Mouse (Mus musculus) cerebellum, postnatal 25 days (tissue): ENCODE measurements around the gene Cap2.

Source experiments
- DNase-seq, 2 experiments: peaks; one replicate each; pipeline ENCODE4 v3.0.0; 2021; ENCODE audit warnings: mixed read lengths in 2 of 2

The Cap2 gene

DNA sequence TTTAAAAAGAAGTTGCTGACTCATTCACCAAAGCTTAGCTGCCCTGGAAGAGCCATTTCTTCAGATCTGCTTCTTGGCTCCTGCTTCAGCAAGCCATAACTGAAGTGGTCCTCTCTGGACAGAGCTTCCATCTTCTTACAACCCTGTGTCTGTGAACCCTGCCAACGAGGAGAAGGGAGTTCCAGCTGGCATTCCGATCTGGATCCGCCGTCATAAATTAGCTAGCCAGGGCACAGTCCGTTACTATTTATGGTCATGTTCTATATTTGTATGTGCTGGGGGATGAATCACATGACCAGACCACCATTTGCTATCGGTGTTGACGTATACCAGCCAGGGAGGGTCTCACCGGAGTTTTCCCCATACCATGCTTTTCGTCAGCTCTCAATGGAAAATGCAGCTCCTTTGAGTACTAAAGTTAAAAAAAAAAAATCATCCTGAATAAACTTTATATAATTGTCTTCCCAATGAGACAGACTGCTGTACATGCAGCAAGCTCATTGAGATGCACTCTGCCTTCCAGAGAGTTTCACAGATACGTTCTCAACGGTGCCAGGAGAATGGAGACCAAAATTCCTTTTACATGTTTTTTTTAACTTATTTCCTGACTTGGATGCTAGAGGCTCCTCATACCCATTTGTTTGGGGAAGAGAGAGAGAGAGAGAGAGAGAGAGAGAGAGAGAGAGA, 70.5 kb downstream of the Cap2 start:
- DNase-seq = peak; percentile 81 to 83

DNA sequence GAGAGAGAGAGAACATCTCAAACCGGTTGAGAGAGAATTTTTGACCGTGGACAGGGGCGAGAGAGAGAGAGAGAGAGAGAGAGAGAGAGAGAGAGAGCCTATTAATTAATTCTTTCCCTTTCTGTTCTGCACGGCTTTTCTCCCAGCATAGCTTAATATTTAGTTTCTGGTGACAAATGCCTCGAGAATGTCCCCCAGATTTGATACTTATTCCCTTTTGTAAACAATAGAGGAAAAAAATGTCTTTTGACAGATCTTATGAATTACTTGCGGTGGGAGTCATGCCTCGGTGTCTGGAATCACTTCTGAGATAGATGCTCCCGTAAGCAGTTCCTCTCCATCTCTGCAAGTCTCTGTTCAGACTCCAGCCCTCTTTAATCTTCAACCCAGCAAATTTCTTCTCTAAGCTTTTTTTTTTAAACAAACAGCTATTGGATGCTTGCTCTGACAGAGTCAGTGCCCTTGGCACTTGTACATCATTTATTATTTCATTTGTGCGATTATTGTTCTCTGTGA, 71.1 kb downstream of the Cap2 start:
- no peak for DNase-seq

DNA sequence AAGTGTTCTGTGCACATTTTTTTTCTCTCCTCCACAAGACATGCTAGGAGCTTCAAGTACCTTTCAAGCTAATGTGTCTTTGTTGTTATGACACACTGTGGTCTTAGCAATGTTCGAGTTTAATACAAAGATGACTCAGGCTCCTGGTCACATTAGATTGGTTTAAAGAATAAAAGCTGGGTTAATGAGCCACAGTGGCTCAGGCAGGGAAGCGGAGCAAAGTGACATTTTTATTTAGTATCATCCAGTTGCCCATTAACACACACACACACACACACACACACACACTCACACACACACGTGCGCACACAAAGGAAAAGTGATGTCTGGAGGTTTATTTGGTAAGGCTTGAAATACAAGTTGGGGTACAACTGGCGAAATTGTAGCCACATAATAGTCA, 72.6 kb downstream of the Cap2 start:
- no peak for DNase-seq

DNA sequence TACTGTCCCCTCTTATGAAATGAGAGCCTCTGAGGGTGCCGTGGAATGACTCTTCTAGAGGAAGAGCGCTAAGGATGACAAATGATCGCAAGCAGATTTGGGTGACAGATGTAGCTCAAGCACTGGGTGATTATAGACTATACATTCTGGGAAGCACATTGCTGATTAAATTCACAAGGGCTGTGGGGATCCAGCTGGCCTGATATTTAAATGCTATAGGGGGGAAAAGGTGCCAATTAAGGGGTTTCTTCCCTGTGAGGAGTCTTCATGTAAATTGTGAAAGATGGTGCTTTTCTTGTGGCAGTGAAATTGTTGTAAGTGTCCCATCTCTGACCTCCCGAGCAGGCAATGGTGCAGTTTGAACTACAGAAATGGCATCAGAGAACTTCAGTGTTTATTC, 73.1 kb downstream of the Cap2 start:
- DNase-seq = no peak

DNA sequence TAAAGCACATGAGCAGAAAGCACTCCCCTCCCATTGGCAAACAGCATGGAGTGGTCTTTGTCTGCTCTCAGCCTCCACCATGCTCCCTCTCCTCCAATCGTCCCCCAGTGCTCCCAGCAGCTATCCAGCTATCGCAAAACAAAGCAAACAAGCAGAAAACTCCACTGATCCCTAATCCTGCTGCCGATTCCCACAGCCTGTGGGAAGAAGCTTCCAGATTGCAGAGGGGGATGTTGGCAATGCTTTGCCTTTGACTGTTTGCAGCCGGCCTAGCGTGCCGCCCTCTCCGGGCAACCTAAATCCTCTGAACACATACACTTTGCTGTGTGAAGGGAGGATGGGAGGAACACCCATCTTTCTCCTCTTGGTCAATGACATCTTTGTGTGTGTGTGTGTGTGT, 83.2 kb downstream of the Cap2 start:
- DNase-seq = no peak

DNA sequence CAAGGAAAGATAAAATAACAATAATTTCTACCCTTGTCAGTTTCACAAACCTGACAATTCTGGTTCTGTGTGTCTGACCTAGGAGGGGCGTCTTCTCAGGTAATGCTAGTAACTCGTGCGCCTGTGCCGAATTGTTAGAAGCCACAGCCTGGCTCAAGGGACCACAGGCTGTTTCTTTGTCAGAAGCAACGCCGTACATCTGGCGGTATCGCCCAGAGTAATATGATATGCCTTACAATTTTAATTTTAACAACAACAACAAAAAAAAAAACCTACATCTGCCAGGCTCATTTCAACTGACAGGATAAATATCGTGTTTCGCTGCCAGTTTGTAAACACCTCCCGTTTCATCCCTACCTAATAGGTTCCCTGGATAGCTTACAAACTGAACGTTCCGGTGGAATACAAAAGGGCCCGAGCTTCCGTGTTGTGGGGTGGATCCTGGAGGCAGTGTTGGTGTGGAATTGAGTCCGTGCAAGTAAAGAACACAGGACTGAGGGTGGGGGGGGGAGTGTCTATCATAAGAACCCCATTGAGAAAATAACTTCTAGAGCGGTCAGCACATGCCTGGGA, 86.2 kb downstream of the Cap2 start:
- no peak for DNase-seq

DNA sequence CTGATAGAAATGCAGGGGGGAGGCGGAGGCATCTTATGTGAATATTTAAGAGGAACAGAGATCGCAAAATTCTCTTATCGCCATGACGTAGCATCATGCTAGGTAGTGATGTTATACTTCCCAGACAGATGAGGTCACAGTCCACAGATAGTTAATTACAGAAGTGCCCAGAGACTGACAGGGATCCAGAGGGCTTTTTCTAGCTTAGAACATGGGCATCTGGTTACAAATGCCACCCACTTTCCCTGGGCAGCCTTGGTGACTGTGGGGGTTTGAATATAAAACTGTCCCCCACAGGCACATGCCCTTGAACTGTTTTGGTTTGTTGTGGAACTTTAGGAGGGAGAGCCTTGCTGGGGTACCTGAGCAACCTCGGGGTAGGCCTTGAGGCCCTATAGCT, 87.0 kb downstream of the Cap2 start:
- DNase-seq = no peak

DNA sequence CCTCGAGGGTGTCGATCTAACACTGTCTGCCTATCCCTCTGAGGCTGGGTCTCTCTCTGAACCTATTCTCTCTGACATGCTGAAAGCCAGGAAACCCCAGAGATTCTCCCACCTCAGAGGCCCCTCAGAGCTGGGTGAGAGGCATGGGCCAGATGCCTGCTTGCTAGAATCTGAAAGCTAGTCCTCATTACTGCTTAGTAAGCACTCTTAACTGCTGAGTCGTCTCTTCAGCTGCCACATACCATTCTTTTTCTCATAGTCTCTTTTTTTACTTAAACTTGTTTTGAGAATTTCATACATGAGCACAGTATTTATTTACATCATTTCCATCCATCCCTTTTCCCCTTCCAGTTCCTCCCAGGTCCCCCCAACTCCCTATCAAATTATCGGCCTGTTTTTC, 89.2 kb downstream of the Cap2 start:
- DNase-seq = no peak

DNA sequence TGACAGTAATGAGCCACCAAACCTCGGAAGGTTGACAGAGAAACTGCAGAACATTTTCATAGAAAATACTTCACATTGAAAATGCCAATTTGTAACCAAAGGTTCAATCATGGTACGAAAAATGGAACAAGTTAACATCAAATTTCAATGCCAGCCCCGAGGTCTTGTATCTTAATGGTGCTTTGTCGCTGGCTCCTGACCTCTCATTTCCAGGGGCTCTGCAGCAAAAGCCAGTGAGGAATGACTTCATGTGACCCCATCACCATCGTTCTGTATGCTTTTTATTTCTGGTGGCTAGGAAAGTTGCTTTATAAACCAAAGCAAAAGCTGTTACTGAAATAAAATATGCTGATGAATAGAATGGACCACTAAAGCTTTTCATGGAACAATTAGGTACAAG, 99.0 kb downstream of the Cap2 start:
- no peak for DNase-seq

DNA sequence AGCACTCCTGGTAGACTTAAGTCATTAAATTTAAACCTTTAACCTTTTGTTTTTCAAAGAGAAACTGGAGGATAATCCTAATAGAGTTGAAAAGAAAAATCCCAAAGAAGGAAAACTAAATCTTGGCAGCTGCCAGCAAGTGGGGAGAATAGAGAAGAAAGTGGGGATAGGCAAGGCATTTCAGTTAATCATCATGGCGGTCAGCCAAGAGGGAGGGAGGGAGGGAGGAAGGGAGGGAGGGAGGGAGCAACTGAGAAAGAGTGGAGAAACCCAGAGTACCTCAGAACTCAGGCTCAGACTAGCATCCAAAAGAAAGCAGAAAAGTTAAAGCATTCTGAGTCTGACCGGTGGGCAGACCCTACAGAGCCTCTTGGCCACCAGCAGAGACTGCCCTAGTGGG, 99.7 kb downstream of the Cap2 start:
- DNase-seq = no peak

DNA sequence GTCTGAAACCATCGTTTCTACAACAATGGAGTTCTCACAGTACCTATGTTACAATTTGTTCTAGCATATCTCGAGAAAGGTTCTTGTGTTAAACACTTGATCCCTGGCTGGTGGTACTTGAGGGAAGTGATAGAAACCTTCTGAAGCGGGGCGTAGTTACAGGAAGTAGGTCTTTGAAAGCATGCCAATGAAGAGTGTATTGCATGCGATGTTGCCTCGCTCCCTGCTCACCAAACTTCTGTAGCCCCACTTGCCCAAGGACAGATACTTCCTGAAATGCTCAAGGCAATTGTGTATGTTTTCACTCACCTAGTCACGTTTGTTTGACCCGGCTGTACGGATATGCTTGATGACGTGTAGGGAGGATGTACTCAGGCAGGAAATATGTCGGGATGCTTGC, 101.0 kb downstream of the Cap2 start:
- DNase-seq = no peak

DNA sequence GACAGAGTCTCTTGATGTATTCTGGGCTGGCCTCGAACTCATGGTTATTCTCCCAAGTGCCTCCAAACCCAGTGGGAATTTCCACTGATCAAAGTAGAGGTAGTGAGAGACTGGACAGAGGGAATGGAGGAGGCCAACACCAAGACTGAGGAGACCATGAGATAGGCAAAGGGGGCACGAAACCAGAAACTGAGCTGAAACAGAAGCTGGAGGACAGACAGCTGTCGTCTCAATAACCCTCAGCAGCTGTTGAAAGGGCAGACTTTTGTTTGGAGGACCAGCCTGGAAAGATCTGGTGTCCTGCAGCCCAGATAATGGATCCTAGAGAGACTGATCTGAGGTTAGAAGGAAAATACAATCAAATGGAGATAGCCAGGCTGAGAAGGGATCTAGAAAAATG, 109.4 kb downstream of the Cap2 start:
- no peak for DNase-seq

DNA sequence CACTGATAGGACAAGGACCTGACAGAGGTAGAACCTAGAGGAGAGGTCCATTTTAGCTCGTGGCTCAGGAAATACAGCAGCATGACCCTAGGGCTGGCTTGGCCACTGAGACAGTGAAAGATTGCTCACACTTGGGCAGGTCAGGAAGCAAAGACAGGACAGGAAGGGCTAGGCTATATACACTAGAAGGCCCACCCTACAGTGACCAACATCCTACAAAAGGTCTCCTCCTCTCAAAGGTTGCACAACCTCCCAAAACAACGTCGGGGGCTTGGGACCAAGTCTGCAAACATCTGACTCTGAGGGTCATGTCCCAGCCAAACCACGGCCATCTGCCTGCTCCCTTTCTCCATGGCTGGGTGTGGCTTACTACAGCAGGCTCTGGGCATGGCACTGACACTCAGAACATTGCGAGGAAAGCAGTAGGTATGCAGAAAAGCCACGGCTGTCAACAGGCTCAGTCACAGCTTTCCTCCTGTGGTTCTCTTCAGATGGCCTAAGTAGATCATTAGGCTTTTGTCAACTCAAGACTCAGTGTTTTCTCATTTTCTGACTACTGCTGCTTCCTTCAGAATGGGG, 112.1 kb downstream of the Cap2 start:
- DNase-seq = no peak

DNA sequence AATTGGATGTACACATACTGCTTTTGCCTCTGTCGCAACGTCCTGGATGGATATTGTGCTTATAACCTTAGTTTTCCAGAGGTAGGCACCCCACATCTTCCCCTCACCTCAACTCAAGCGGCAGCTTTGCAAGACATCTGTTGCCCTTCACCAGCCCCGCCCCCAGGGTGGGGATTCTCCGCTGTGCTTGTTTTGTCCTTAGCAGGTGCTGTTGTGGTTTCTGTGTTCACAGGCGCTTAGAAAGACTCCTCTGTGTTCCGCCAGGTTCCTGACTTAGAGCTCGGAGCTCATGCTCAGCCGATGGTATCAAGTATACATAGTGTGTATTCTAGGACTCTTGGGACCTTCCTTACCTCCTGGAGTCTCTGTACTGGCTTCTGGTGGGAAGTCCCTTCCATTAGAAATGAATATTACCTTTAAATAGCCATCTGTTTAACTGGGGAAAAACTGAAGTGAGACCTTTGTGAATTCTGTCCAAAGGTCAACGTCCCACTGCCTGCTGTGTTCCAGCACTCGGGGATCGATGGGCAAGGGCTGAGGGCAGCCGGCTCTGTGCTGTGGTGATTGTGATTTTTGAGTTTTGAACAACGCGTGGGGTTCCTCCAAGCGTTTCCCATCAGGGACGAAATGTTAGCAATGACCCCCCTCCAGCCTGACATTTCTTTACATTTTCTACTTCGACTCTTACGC, 115.2 kb downstream of the Cap2 start:
- DNase-seq = no peak

DNA sequence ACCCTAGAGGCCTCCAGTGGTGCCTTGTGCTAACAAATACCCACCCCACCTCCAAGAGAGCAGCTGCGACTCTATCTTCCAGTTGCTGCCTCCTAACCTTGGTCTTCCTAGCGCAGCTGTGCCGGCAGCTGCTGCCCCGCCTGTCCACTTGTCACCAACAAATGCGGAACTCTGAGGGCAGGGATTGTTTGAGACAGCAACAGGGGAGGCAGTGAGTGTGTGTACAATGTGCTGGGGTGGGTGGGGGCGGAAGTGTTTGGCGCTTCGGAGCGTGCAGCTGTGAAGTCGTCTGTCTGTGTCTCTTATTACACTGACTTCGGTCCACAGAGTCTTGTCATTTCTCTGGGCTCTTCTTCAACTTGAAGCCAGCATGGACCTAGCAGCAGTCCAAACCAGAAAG, 118.0 kb downstream of the Cap2 start:
- no peak for DNase-seq

DNA sequence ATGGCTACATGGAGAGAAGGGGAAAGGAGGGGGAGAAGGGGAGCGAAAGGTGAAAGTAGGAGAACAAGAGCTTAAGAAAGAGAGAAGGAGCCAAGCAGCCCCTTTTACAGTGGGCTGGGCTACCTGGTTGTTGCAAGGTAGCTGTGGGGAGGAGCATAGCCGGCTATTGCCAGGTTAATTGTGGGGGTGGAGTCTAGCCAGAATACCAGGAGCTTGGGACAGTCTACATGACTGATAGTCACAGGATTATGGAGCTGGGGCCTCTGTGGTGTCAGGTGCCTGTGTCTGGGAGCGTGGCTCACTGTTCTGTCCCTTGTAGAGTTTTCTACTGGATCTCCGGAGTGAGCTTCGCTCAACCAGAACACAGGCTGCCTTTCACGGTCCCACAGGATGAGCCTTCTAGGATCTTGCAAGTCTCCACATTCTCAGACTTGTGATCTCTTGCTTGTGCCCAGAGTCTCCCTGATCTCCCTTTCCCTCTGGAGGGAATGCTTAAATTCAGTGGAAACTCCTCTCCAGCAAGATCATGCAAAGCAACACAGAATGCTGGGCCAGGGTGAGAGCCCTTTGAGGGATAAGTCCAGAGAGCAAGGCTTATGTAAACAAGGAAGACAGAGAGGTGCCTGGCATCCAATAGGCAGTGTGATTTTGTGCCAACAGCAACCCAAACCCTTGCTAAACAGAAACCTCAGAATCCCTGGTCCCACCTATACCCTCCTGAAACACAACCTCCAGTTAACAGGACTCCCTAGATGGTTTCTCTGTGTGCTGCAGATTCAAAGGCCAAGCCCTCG, 119.5 kb downstream of the Cap2 start:
- DNase-seq = no peak

DNA sequence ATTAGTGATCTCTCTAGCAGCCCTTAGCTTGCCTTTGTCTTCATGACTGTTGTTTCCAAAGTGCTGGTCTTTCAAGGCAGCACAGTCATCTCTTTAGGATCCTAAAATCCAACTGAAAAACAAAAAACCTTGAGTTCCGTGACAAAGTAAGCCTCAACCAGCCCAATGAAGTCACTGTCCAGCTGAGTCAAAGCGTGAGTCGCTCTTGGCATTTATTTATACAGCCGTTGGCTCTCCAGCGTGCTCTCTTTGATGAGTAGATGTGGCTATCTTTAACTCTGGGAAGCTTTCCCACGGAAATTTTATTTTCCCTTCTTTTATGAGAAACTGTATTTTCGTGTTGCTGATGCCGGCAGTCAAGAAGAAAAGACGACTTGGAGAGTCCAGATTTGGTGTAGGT, 125.0 kb downstream of the Cap2 start:
- DNase-seq = no peak

DNA sequence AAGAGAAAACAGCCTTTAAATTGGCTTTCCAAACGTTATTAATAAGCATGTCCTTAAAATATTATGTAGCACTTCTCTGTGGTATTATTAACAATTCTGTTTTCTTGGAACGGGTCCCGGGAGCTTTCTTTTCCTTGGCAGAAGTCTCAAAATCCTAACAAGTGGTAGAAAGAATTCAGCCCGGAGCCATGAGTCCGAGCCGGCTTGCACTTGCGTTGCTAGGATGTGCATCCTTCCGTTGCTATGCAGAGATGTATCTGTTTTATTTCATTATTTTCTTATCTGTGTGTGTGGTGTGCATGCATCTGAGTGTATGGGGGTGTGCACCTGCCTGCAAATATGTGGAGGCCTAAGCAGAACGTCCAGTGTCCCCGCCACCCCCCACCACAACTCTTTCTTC, 126.2 kb downstream of the Cap2 start:
- DNase-seq = peak in 1 of 2 experiments; percentile 36

DNA sequence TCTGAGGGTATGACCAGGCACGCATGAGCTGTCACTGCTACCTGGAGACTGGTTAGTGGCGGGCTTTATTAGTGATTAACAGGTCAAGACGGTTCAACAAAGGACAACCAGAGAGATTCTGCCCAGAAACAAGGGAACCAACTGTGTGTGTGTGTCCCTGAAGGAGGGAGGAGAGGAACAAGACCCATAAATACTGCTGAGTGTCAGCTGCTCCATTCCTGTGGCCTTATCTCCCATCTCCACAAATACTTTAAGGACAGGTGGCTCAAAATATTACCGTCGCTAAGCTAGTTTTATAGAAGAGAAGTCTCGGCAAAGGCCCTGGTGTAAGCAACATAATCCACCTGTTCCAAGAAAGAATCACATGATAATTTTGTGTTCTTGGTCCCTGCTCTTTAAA, 127.7 kb downstream of the Cap2 start:
- no peak for DNase-seq

DNA sequence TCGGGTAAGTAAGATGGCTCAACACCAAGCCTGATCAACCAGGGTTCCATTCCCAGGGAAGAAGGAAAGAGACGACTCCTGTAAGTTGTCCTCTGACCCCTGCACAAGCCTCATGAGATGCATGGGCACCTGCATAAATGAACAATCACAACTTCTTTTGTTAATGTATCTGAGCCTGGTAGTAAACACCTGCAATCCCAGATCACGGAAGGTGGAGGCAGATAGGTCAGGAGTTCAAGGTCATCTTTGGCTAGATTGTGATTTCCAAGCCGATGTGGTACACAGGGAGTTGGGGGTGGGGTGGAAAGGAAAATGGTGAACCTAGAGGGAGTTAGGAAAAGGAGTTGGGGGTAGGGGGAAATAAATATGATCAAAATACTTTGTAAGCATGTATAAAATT, 131.1 kb downstream of the Cap2 start:
- DNase-seq = no peak

DNA sequence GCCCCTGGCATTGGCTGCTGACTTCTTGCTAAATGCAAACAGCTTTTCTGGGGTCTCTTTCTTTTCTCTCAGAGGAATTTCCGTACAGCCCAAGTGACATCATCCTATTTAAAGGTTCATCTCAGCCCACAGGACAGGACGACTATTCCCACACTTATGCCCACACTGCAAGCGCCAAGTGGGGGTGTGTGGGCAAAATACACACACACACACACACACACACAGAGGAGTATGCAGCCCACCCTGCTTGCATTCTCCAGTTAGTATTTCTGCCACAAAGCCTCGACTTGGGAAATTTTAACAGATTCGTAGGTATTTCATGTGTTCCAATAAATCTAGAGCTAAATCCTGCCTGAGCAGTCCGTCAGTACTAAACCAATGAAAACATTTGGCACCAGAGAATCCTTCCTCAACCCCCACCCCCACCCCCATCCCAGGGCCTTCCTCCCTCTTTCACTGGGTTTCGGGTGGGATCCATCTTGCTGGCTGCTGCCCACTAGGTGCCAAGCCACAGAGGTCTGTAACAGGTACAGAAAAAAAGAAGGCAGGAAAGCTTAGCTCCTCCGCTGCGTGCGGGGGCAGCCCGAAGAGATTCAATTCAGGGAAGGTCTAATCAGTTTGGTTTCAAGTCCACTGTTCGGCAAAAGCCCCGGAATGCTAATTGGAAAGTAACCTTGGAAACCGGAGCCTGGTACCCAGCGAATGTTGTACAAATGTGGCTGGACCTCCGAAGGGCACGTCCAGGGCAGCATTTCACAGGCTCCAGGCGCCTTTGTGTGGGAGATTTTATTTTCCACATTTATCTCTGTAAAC, 131.9 kb downstream of the Cap2 start:
- DNase-seq = peak in 1 of 2 experiments; percentile 13

DNA sequence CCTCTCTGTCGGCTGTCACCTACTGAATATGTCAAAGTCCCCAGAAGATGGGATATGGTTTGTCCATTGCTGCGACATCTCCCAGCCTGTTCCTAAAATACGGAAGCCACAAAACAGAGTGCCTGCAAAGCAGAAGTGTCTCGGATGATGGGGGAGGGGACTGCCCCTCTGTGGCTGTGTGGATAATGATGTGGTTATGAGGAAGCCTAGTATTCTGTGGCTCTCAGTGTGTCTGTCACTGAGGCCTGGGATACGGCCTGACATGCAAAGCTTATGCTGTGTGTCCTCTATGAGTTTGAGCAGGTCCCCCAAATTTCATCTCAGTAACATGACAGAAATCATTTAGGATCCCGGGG, 132.5 kb downstream of the Cap2 start:
- DNase-seq = peak in 1 of 2 experiments; percentile 14
